In genomic region chr3:37203984-37204428, GRCm38 (mm10) we compare ENCODE assay signal across 7 mouse cellular contexts. TPM values are rescaled to one million over a fixed set of nuclear protein-coding genes. Genes with fewer than 3 reads are reported as not detected.
DNase-seq lines count a peak whose midpoint lies in the region; ATAC-seq lines count a peak whose summit lies in the region.

No protein-coding gene starts in this region.

- no peak overlapping the region for H3K27ac ChIP-seq in intestine, embryonic 15.5 days
- peak overlapping the region; percentile 78 for H3K27ac ChIP-seq in midbrain, embryonic 10.5 days (replicated peaks)

- ATAC-seq in intestine, embryonic 15.5 days, result peak; percentile 85

- WGBS in intestine, embryonic 15.5 days, result 0% methylated on average over 11 of the region's 11 CpGs
- 5% methylated on average over 11 of the region's 11 CpGs for WGBS in midbrain, embryonic 10.5 days

- no peaks in the 10 kb centered on the region for H3K9me3 ChIP-seq in intestine, embryonic 15.5 days
- no peaks in the 10 kb centered on the region for H3K9me3 ChIP-seq in midbrain, embryonic 10.5 days (replicated peaks)

- H3K4me3 ChIP-seq in intestine, embryonic 15.5 days (replicated peaks), result peak overlapping the region; percentile 59
- peak overlapping the region; percentile 65 for H3K4me3 ChIP-seq in midbrain, embryonic 10.5 days

- H3K9ac ChIP-seq in intestine, embryonic 15.5 days, result peak overlapping the region; percentile 76

- intact Hi-C loops in gastrocnemius, postnatal 36 days (cut with DNase I), result loop anchor here (10.0 kb wide), 2 partner anchors 129 to 359 kb away; no protein-coding TSS in a partner anchor
- intact Hi-C loops in left cerebral cortex, postnatal 25 days (cut with DNase I), result loop anchor here (1.0 to 5.0 kb wide), 3 partner anchors 131 to 567 kb away; no protein-coding TSS in a partner anchor

- no peaks in the 10 kb centered on the region for H3K27me3 ChIP-seq in intestine, embryonic 15.5 days (replicated peaks)
- no peaks in the 10 kb centered on the region for H3K27me3 ChIP-seq in midbrain, embryonic 10.5 days (ENCODE audit: low read depth, poor library complexity, severe bottlenecking)

- no peaks in the 10 kb centered on the region for H3K36me3 ChIP-seq in intestine, embryonic 15.5 days
- H3K36me3 ChIP-seq in midbrain, embryonic 10.5 days, result no peaks in the 10 kb centered on the region

- H3K4me2 ChIP-seq in intestine, embryonic 15.5 days (replicated peaks), result peak overlapping the region; percentile 92

- peak; percentile 83 for DNase-seq in adrenal gland, adult 2 months
- peak; percentile 80 for DNase-seq in embryo, embryonic 11.5 days (ENCODE audit: low read depth, low spot score)
- DNase-seq in gastrocnemius, postnatal 36 days, result peak; percentile 30 to 73
- DNase-seq in left cerebral cortex, postnatal 25 days (ENCODE audit: low spot score in 2 of 2), result peak; percentile 83 to 89
- DNase-seq in midbrain, embryonic 10.5 days (ENCODE audit: low spot score), result peak; percentile 82
- peak; percentile 83 for DNase-seq in right cerebral cortex, postnatal 4 days

- no peaks in the 10 kb centered on the region for H3K4me1 ChIP-seq in intestine, embryonic 15.5 days (replicated peaks)
- H3K4me1 ChIP-seq in midbrain, embryonic 10.5 days, result peaks cover 26% of the 10 kb centered on the region

RNA-seq across cellular contexts. Expression of gene Il21, which starts 28.4 kb away (rescaled TPM):
- not detected for total RNA-seq in adrenal gland, adult 2 months (2021)
- not detected in 2 replicates for polyA plus RNA-seq in adrenal gland, adult 2 months (2012; rRNA removed)
- total RNA-seq in gastrocnemius, postnatal 36 days (2021), result not detected
- not detected in 2 replicates for polyA plus RNA-seq in intestine, embryonic 15.5 days (2015; fragmentation: Nextera tagmentation; extraction: Ambion mirVana)
- total RNA-seq in left cerebral cortex, postnatal 25 days (2021), result under 1 TPM in 1 of 2 experiments, not detected in 1; 0.48 TPM
- polyA plus RNA-seq in midbrain, embryonic 10.5 days (2016; fragmentation: Nextera tagmentation; extraction: Ambion mirVana), result not detected in 2 replicates
